Mouse (Mus musculus): Measurements from ENCODE around the gene Slc10a1. TPM values are rescaled to one million over a fixed set of nuclear protein-coding genes. Genes with fewer than 3 reads are reported as not detected.

Gene Slc10a1
- total RNA-seq (2012; rRNA removed) (0.13 TPM in 2 replicates), total RNA-seq (2014; rRNA removed) (not detected in 2 replicates), polyA plus RNA-seq (2012; ENCODE audit: insufficient read length, low read depth) (0.20 and 0.23 TPM in 2 replicates)

DNA sequence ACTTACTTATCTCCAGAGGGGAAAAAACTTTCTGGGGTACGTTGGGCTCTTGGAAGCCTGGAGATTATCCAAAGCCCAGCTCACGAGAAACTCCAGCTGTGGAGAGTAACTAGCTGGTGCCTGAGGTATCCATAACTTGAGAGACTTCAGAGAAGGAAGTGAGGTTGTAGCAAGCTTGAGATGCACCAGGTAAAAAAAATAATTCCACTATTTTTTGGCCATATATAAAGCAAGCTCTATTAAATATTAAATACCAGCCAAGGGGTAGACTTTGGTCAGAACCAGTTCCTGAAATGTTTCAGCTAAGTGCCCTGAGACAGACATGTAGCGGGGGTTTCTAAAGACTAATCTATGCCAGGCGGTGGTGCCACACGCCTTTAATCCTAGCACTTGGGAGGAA, at the start of gene Slc10a1:
TSS of gene Slc10a1 (minus strand) at position 101 of the 400 bp plus-strand sequence.
- H3K27me3 ChIP-seq (replicated peaks): no peaks in the 10 kb centered on the region
- no peak within 1 kb of the TSS for H3K4me3 ChIP-seq (replicated peaks in 1 of 3; ENCODE audit: low read depth in 2 of 3, low read length in 2 of 3, poor library complexity in 1 of 3)
- H3K9ac ChIP-seq (ENCODE audit: insufficient read depth, low read depth): no peak within 1 kb of the TSS
- in situ Hi-C loops (cut with MboI; ENCODE audit: low pct_ligation_motif_present, low pct_unique_long_range_greater_than_20kb, low sequenced_read_pairs): no loop called here
- H3K9me3 ChIP-seq (replicated peaks; ENCODE audit: low read length): peaks cover 4% of the 10 kb centered on the region
- dilution Hi-C loops (cut with MboI; ENCODE audit: extremely low pct_ligation_motif_present, extremely low pct_unique_long_range_greater_than_20kb, low sequenced_read_pairs): no loop called here
- H3K79me2 ChIP-seq (replicated peaks; ENCODE audit: control insufficient read depth, extremely low read depth, insufficient read depth, poor library complexity, severe bottlenecking): no peaks in the 10 kb centered on the region
- DNase-seq (ENCODE audit: extremely low read depth): no peak
- no peak within 1 kb of the TSS for H3K4me2 ChIP-seq (ENCODE audit: insufficient read depth, low read depth, poor library complexity, severe bottlenecking)
- H3K27ac ChIP-seq (ENCODE audit: insufficient read depth, low read depth): no peak within 1 kb of the TSS
- no peaks in the 10 kb centered on the region for H3K4me1 ChIP-seq (ENCODE audit: control insufficient read depth in 1 of 2, insufficient read depth in 2 of 2)
- TF ChIP-seq CTCF (conservative IDR thresholded peaks at IDR 0.05 in 1 of 2, IDR thresholded peaks at IDR 0.05 in 1 of 2; ENCODE audit: low read depth in 2 of 2, low read length in 2 of 2) (no peak), SIN3A (IDR thresholded peaks at IDR 0.05; ENCODE audit: low read length) (no peak), ZNF384 (IDR thresholded peaks at IDR 0.05; ENCODE audit: low read depth, low read length) (no peak), CHD2 (IDR thresholded peaks at IDR 0.05; ENCODE audit: low read length) (no peak), MAZ (IDR thresholded peaks at IDR 0.05; ENCODE audit: low read depth, low read length) (no peak), CHD1 (IDR thresholded peaks at IDR 0.05; ENCODE audit: low read depth, low read length) (no peak), POLR2A (IDR thresholded peaks at IDR 0.05; ENCODE audit: low read depth, low read length) (no peak), TBP (conservative IDR thresholded peaks at IDR 0.05; ENCODE audit: low read depth, low read length) (no peak), USF2 (conservative IDR thresholded peaks at IDR 0.05; ENCODE audit: low read depth, low read length) (no peak), MAX (IDR thresholded peaks at IDR 0.05; ENCODE audit: low read length) (no peak), MXI1 (IDR thresholded peaks at IDR 0.05; ENCODE audit: low read depth, low read length) (no peak)
- H3K36me3 ChIP-seq (replicated peaks in 1 of 2; ENCODE audit: control insufficient read depth in 1 of 2, insufficient read depth in 1 of 2, low read length in 1 of 2): peaks cover 0 to 4% of the 10 kb centered on the region in 2 experiments

DNA sequence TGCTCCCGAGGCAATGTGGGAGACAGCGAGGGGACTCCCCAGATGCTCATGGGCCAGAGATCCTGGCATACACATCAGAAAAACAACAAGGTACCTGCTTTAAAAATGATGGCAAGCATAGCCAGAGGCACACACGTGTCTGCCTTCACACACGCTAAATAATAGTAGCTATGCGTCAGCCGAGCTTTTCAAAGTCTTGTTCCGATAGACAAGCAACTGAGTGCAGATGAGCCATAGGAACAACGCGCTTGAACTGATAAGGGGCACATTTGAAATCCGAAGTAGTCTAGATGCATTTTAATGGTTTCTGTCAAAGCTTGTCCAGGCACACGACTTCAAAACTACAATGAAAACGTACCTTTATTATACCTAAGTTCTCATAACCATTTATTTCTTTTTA, 49.1 kb upstream of the Slc10a1 start:
- peaks cover 21% of the 10 kb centered on the region for H3K79me2 ChIP-seq (replicated peaks; ENCODE audit: control insufficient read depth, extremely low read depth, insufficient read depth, poor library complexity, severe bottlenecking)
- peak overlapping the region; percentile 83; the same call in 1 of the 2 replicates for H3K9ac ChIP-seq (ENCODE audit: insufficient read depth, low read depth)
- DNase-seq (ENCODE audit: extremely low read depth): no peak
- peaks cover 3 to 38% of the 10 kb centered on the region in 2 experiments; a peak in 3 of 4 replicates for H3K4me1 ChIP-seq (ENCODE audit: control insufficient read depth in 1 of 2, insufficient read depth in 2 of 2)
- in situ Hi-C loops (cut with MboI; ENCODE audit: low pct_ligation_motif_present, low pct_unique_long_range_greater_than_20kb, low sequenced_read_pairs) (no loop called here), dilution Hi-C loops (cut with MboI; ENCODE audit: extremely low pct_ligation_motif_present, extremely low pct_unique_long_range_greater_than_20kb, low sequenced_read_pairs) (no loop called here)
- no peaks in the 10 kb centered on the region for H3K9me3 ChIP-seq (replicated peaks; ENCODE audit: low read length)
- peak overlapping the region; percentile 32 to 66 (median 66) for H3K4me3 ChIP-seq (replicated peaks in 1 of 3; ENCODE audit: low read depth in 2 of 3, low read length in 2 of 3, poor library complexity in 1 of 3)
- H3K27me3 ChIP-seq (replicated peaks): no peaks in the 10 kb centered on the region
- H3K4me2 ChIP-seq (ENCODE audit: insufficient read depth, low read depth, poor library complexity, severe bottlenecking): peak overlapping the region; percentile 80
- H3K36me3 ChIP-seq (replicated peaks in 1 of 2; ENCODE audit: control insufficient read depth in 1 of 2, insufficient read depth in 1 of 2, low read length in 1 of 2): peaks cover 0 to 52% of the 10 kb centered on the region in 2 experiments
- no peak overlapping the region for H3K27ac ChIP-seq (ENCODE audit: insufficient read depth, low read depth)
- TF ChIP-seq CHD1 (IDR thresholded peaks at IDR 0.05; ENCODE audit: low read depth, low read length): no peak
- TF ChIP-seq POLR2AphosphoS2 (IDR thresholded peaks at IDR 0.05; ENCODE audit: low read depth, low read length): no peak
- no peak for TF ChIP-seq EP300 (IDR thresholded peaks at IDR 0.05; ENCODE audit: low read length)
- no peak for TF ChIP-seq NELFE (IDR thresholded peaks at IDR 0.05; ENCODE audit: low read depth, low read length)
- TF ChIP-seq MEF2A (IDR thresholded peaks at IDR 0.05; ENCODE audit: borderline replicate concordance, low read depth, low read length): no peak
- no peak for TF ChIP-seq PAX5 (IDR thresholded peaks at IDR 0.05; ENCODE audit: low read length)
- TF ChIP-seq UBTF (IDR thresholded peaks at IDR 0.05; ENCODE audit: low read depth, low read length): no peak
- TF ChIP-seq ZKSCAN1 (IDR thresholded peaks at IDR 0.05; ENCODE audit: borderline replicate concordance, low read depth, low read length): no peak
